Mouse (Mus musculus) forebrain, embryonic 11.5 days (tissue): ENCODE results near the gene Gm21988. TPM values are rescaled to one million over a fixed set of nuclear protein-coding genes. Genes with fewer than 3 reads are reported as not detected.

Experiments
- ATAC-seq: fragments of 200-750 bp; cut with Nextera tagmentation; replicated peaks from 2 replicates; pipeline ENCODE4 v1.8.0; 2017; ENCODE audit warnings: moderate TSS enrichment; ENCODE audit not compliant: low FRiP score
- DNase-seq: peaks from one replicate; pipeline ENCODE4 v3.0.0-alpha.2; 2017; ENCODE audit warnings: low spot score
- H3K27ac ChIP-seq: fragments of 300-500 bp; sonication (generic); 2 replicates; pipeline ENCODE4 v1.5.1; 2014; ENCODE audit warnings: low read depth, low read length
- H3K27me3 ChIP-seq: fragments of 300-500 bp; sonication (generic); 2 replicates; pipeline ENCODE4 v1.6.1; 2014; ENCODE audit warnings: mild to moderate bottlenecking, low read length, mixed read lengths; ENCODE audit not compliant: control insufficient read depth, insufficient read depth
- H3K36me3 ChIP-seq: fragments of 300-500 bp; sonication (generic); 2 replicates; pipeline ENCODE4 v1.6.1; 2014; ENCODE audit warnings: mild to moderate bottlenecking, low read length, moderate library complexity, mixed read lengths; ENCODE audit not compliant: control insufficient read depth, insufficient read depth
- H3K4me1 ChIP-seq: fragments of 300-500 bp; sonication (generic); replicated peaks from 2 replicates; pipeline ENCODE4 v1.6.1; 2014; ENCODE audit warnings: low read length, mixed read lengths; ENCODE audit not compliant: control insufficient read depth, insufficient read depth
- H3K4me2 ChIP-seq: fragments of 300-500 bp; sonication (generic); 2 replicates; pipeline ENCODE4 v1.6.1; 2014; ENCODE audit warnings: low read depth, mild to moderate bottlenecking, low read length, moderate library complexity, mixed read lengths; ENCODE audit not compliant: severe bottlenecking
- H3K4me3 ChIP-seq: fragments of 300-500 bp; sonication (generic); 2 replicates; pipeline ENCODE4 v1.5.1; 2014; ENCODE audit warnings: low read depth, low read length
- H3K9ac ChIP-seq: fragments of 300-500 bp; sonication (generic); 2 replicates; pipeline ENCODE4 v1.6.1; 2014; ENCODE audit warnings: low read length
- H3K9me3 ChIP-seq: fragments of 300-500 bp; sonication (generic); 2 replicates; pipeline ENCODE4 v1.6.1; 2016; ENCODE audit warnings: low read length, mixed read lengths; ENCODE audit not compliant: control insufficient read depth
- WGBS: fragments of 180-500 bp; shearing (Covaris S2); extraction: QIAGEN DNeasy Blood & Tissue Kit; methylation state at CpG from one replicate; pipeline ENCODE4 v1.1.7; 2014; 5-methylcytosine and 5-hydroxymethylcytosine counted together
- polyA plus RNA-seq: library from polyadenylated mRNA; unstranded; fragments of >200 nt; fragmentation: Nextera tagmentation; extraction: Ambion mirVana; gene quantifications from 2 replicates; pipeline ENCODE4 v1.2.1, GENCODE M21; 2014

Gene Gm21988
- polyA plus RNA-seq = 9.8 and 9.9 TPM in 2 replicates

DNA sequence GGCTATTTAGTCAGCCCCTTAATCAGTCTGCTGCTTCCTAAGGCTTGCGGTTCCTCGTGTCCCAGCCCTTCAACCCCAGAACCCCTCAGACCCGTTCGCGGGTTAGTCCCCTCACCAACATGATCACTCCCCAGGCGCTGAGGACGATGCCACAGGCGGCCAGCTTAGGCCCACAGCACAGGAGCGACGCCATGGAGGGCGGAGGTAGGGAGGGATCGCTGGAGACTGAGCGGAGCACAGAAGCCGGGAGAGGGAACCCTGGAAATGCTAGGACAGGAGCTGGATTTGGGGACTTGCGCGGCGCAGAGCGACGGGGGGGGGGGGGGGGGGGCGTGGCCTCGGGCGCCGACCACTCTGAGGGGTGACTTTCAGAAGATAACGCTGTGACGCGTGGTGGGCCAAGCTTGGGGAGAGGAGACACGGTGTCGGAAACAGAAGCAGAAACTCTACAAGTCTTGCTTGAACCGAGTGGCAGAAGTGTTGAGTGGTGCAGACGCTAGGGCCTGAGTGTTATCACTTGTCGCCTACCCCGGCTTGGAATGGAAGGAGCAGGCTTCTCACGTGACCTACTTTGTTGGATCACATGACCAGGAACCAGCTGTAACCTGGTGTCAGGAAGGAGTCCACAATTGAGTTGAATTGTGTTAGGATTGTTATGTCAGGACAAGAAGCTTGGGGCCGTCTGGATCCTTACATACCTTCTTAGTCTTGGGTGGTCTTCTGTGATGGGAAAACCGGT, at the start of gene Gm21988, which contains the start of gene Rnasek:
Gm21988 (minus strand) TSS at position 290 of the 739 bp plus-strand sequence.
Rnasek (minus strand) TSS at position 302 of the 739 bp plus-strand sequence.
- peak; percentile 88 for DNase-seq
- WGBS = under 1% methylated on average over 31 of the region's 35 CpGs
- Histone ChIP-seq H3K36me3 (peaks cover 5% of the 10 kb centered on the region; the same call in 1 of the 2 replicates), H3K4me1 (peaks cover 14% of the 10 kb centered on the region), H3K4me3 (peak within 1 kb of the TSS; percentile 83), H3K4me2 (peak within 1 kb of the TSS; percentile 95), H3K9ac (peak within 1 kb of the TSS; percentile 86), H3K27ac (peak within 1 kb of the TSS; percentile 57; the same call in 1 of the 2 replicates), H3K9me3 (no peaks in the 10 kb centered on the region), H3K27me3 (no peaks in the 10 kb centered on the region)
- peak; percentile 44 for ATAC-seq

DNA sequence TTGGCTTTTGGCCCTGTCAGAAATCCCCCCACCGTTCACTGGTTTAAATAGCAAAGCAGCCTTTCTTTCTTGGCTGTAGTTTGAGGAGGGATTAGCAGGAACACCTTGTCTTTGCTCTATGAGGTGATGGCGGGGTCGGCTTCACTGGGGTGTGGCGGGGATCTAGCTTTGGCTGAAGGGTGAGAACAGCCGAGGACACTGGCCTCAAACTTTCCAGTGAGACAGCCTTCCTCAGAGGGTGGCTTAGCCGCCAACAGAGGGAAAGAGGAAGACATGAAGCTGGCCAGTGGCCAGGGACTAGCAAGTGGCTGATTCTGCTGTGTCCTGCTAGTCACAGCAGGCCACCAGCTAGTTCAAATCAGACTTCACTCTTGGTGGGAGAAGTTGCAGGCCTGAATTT, 49.6 kb upstream of the Gm21988 start:
- no peak overlapping the region for H3K4me3 ChIP-seq
- no peaks in the 10 kb centered on the region for H3K27me3 ChIP-seq
- ATAC-seq (no peak), DNase-seq (no peak)
- no peaks in the 10 kb centered on the region for H3K4me1 ChIP-seq
- H3K27ac ChIP-seq = no peak overlapping the region
- no peaks in the 10 kb centered on the region for H3K36me3 ChIP-seq
- H3K9ac ChIP-seq = no peak overlapping the region
- WGBS = 34% methylated on average over 6 of the region's 6 CpGs
- H3K9me3 ChIP-seq = no peaks in the 10 kb centered on the region
- H3K4me2 ChIP-seq = no peak overlapping the region

DNA sequence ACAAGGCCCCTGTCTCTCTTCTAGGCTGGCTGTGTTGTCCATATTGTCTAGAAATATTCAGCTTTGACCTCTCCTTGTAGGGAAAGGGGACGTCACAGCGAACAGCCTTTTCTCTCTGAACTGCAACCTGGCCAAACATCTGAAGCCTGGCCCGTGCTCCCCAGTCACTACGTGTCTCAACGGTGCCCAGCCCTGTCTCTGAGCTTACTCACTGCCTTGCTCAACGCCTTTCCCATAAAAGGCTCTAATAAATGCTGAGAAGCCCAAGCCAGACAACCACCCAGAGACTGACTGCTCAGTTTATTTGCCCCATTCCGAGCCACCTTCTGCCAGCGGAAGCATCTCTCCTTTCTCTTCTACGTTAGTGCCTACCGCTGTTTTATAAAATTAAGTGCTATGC, 48.5 kb upstream of the Gm21988 start:
- H3K4me3 ChIP-seq = no peak overlapping the region
- WGBS = 87% methylated on average over 10 of the region's 10 CpGs
- H3K36me3 ChIP-seq = no peaks in the 10 kb centered on the region
- ATAC-seq (no peak), DNase-seq (no peak)
- no peaks in the 10 kb centered on the region for H3K4me1 ChIP-seq
- no peak overlapping the region for H3K27ac ChIP-seq
- no peak overlapping the region for H3K9ac ChIP-seq
- no peak overlapping the region for H3K4me2 ChIP-seq
- no peaks in the 10 kb centered on the region for H3K27me3 ChIP-seq
- no peaks in the 10 kb centered on the region for H3K9me3 ChIP-seq

DNA sequence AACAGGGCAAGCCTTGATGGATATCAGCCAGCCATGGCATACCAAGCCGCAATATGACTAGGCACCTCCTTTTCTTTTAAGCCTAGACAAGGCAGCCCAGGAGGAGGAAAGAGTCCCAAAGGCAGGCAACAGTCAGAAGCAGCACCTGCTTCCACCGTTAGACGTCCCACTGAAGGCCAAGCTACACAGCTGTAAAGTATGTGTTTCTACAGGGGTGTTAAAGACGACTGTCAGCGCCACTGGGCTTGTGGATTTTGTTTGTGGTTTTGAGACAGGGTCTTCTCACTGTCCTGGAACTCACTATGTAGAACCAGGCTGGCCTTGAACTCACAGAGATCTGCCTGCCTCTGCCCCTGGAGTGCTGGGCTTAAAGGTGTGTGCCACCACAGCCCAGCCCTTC, 46.1 kb upstream of the Gm21988 start:
- Histone ChIP-seq H3K4me2 (no peak overlapping the region), H3K27me3 (no peaks in the 10 kb centered on the region), H3K9me3 (no peaks in the 10 kb centered on the region), H3K4me3 (no peak overlapping the region), H3K27ac (no peak overlapping the region), H3K9ac (no peak overlapping the region), H3K4me1 (no peaks in the 10 kb centered on the region), H3K36me3 (no peaks in the 10 kb centered on the region)
- no peak for DNase-seq
- 91% methylated on average over 5 of the region's 5 CpGs for WGBS
- ATAC-seq = no peak

DNA sequence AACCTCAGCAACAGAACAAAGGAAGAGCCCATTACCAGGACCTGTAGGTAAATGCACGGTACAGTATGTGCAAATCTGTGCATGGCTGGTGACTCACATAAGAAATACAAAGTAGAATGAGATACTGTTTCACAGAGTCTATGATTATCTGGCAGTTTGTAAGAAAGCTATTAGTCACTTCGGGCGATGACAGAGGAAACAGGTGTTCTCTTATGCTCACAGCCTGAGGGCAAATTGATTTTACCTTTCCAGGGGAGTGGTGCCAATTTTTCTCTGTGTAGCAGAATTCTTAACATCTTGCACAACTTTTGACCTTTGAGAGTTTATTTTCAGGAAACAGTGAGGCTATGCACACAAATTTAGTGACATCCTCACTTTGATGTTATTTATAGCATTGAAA, 45.1 kb upstream of the Gm21988 start:
- H3K4me2 ChIP-seq = no peak overlapping the region
- no peaks in the 10 kb centered on the region for H3K9me3 ChIP-seq
- no peak overlapping the region for H3K27ac ChIP-seq
- H3K4me1 ChIP-seq = no peaks in the 10 kb centered on the region
- 91% methylated on average over 3 of the region's 3 CpGs for WGBS
- H3K4me3 ChIP-seq = no peak overlapping the region
- ATAC-seq (no peak), DNase-seq (no peak)
- H3K36me3 ChIP-seq = no peaks in the 10 kb centered on the region
- H3K27me3 ChIP-seq = no peaks in the 10 kb centered on the region
- no peak overlapping the region for H3K9ac ChIP-seq

DNA sequence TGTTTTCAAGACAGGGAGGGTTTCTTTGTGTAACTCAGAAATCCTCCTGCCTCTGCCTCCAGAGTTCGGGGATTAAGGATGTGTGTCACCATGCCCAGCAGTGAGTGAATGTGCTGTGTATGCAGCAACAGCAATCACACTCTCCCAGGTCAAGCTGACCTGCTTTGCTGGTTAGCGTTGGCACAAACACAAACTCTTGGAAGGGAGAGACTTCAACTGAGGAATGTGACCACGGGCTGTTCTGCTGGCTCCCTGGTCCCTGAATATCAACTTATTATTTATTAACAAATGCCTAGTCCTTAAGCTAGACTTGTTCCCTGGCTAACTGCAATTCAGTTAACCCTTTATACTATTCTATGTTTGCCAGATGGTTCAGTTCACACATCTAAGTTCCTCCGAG, 44.0 kb upstream of the Gm21988 start:
- DNase-seq (no peak), ATAC-seq (no peak)

DNA sequence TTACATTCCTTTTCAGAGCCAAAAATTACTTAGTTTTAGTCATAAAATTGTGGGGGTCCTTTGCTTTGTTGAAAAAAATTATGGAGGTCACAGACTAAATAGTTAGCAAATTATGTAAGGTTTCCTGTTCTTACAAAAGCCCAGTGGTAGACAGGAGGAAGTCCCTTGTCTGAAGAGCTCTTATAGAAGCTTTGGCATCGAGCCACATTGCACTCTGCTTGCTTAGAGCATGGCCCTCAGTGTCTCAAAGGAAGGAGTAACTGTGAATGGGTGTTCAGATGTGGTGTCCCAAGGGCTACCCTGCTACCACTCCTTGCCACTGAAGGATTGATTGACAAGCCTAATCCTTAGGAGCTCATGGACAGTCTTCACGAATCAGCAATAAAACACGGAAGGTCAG, 40.8 kb upstream of the Gm21988 start:
- no peak for DNase-seq

More for the DNA sequence above, 44.0 kb upstream of the Gm21988 start:
- Histone ChIP-seq H3K4me1 (no peaks in the 10 kb centered on the region), H3K27ac (no peak overlapping the region), H3K9me3 (no peaks in the 10 kb centered on the region), H3K27me3 (no peaks in the 10 kb centered on the region), H3K9ac (no peak overlapping the region), H3K4me3 (no peak overlapping the region), H3K4me2 (no peak overlapping the region), H3K36me3 (no peaks in the 10 kb centered on the region)
- 89% methylated on average over 4 of the region's 4 CpGs for WGBS

DNA sequence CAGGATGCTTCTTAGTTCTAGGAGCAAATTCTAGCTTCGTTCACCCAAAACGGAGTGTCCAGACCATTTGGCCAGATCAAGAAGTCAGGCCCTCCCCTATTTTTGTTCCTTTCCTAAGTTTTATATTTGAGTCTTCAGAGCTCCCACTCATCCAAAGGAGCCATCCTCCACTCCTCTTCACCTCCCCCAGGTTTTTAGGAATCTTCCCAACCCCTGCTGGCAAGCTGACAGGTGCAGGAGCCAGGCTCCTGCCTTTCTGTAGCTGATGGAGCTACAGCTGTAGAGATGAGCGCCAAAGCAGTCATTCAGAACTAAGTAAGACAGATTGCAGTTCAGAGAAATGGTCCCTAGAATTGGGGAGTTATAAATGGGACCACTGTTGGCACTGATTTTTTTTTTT, 39.3 kb upstream of the Gm21988 start:
- Histone ChIP-seq H3K4me3 (no peak overlapping the region), H3K27ac (no peak overlapping the region), H3K9me3 (no peaks in the 10 kb centered on the region), H3K4me1 (no peaks in the 10 kb centered on the region), H3K9ac (no peak overlapping the region), H3K27me3 (no peaks in the 10 kb centered on the region), H3K36me3 (no peaks in the 10 kb centered on the region), H3K4me2 (no peak overlapping the region)
- ATAC-seq = no peak
- no peak for DNase-seq
- WGBS = 89% methylated on average over 3 of the region's 3 CpGs

More for the DNA sequence above, 40.8 kb upstream of the Gm21988 start:
- Histone ChIP-seq H3K27ac (no peak overlapping the region), H3K27me3 (no peaks in the 10 kb centered on the region), H3K4me3 (no peak overlapping the region), H3K36me3 (no peaks in the 10 kb centered on the region), H3K4me2 (no peak overlapping the region), H3K9ac (no peak overlapping the region), H3K9me3 (no peaks in the 10 kb centered on the region), H3K4me1 (no peaks in the 10 kb centered on the region)
- 80% methylated on average over 3 of the region's 3 CpGs for WGBS
- ATAC-seq = no peak

DNA sequence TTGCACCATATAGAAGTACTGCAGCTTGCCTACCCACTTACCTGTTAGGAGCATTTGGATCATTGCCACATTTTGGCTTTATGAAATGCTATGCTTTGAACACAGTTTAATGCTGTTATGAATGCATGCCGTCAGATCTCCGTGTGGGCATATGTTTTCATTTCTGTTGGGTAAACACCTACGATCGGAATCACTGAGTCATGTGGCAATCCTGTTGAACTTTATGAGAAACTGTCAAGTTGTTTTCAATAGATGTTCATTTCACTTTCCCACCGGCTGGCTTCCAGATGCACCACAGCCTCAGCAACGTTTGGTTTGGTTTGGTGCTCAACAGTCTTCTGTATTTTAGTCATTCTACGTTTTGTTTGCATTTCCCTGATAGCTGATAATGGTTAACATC, 32.0 kb upstream of the Gm21988 start:
- ATAC-seq = no peak
- Histone ChIP-seq H3K9ac (no peak overlapping the region), H3K4me3 (no peak overlapping the region), H3K4me1 (no peaks in the 10 kb centered on the region), H3K9me3 (no peaks in the 10 kb centered on the region), H3K27me3 (no peaks in the 10 kb centered on the region), H3K4me2 (no peak overlapping the region), H3K36me3 (no peaks in the 10 kb centered on the region), H3K27ac (no peak overlapping the region)
- DNase-seq = no peak
- WGBS = 91% methylated on average over 7 of the region's 7 CpGs
